Mouse (Mus musculus) liver, embryonic 14.5 days (tissue): ENCODE measurements around the gene Pde4b.

Experiments
- CTCF ChIP-seq: IDR thresholded peaks from 2 replicates; pipeline ENCODE4 v1.5.1; 2016; ENCODE audit warnings: antibody characterized with exemption, low read depth, control low read depth
- EP300 ChIP-seq: IDR thresholded peaks from 2 replicates; pipeline ENCODE4 v1.6.1; 2016; ENCODE audit warnings: antibody characterized with exemption, low read depth

- no peak for TF ChIP-seq CTCF
- no peak for TF ChIP-seq EP300
Observed at GRCm38 (mm10) chr4:102530797-102531196, 443.5 kb downstream of the Pde4b start.
